Mouse (Mus musculus) ES-E14 (cell line): ENCODE results near the gene Fndc11.

Experiments used
- HCFC1 ChIP-seq: IDR thresholded peaks from 2 replicates; pipeline ENCODE4 v1.6.1; 2012; ENCODE audit warnings: low read length, inconsistent platforms, borderline replicate concordance; ENCODE audit not compliant: insufficient read depth
- ZNF384 ChIP-seq: IDR thresholded peaks from 2 replicates; pipeline ENCODE4 v1.6.1; 2012; ENCODE audit warnings: low read depth, low read length, inconsistent platforms

- TF ChIP-seq ZNF384: no peak
- no peak for TF ChIP-seq HCFC1
Observed at GRCm38 (mm10) chr2:181228335-181228734, 8.5 kb downstream of the Fndc11 start.
